Mouse (Mus musculus): Measurements from ENCODE around the gene Stom. TPM values are rescaled to one million over a fixed set of nuclear protein-coding genes. Genes with fewer than 3 reads are reported as not detected.

The Stom gene
- total RNA-seq, 2 experiments from 2014 or later, result 6.5 to 7.5 TPM

GRCm38 (mm10) chr2:35282214-35282613, 54.6 kb downstream of the Stom start:
- intact Hi-C loops (cut with DNase I), result no loop called here

DNA sequence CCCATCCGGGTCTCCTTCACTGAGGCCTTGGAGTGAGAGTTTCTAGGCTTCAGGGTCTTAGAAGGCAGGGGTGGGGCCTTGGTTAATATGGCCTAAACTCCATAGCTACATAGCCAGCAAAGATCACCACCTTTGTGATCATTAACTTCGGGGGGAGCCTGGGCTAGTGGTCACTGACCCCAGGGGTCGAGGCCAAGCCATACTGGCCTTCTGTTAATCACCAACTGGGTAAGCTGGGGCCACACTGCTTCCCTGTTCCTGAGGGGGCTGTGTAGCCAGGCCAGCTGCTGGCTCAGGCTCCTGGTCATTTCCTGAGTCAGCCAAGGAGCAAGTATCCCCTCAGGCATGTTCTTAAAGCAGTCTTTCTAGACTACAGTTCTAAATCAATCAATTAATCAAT, 56.8 kb downstream of the Stom start:
- no peak for DNase-seq (ENCODE audit: extremely low spot score in 1 of 2, low spot score in 2 of 2)
- intact Hi-C loops (cut with DNase I), result no loop called here

More at GRCm38 (mm10) chr2:35282214-35282613, 54.6 kb downstream of the Stom start:
- DNase-seq (ENCODE audit: extremely low spot score in 1 of 2, low spot score in 2 of 2), result no peak

- intact Hi-C loops (cut with DNase I), result no loop called here
- DNase-seq (ENCODE audit: extremely low spot score in 1 of 2, low spot score in 2 of 2), result no peak
Measured at GRCm38 (mm10) chr2:35278371-35279210, 58.2 kb downstream of the Stom start.

DNA sequence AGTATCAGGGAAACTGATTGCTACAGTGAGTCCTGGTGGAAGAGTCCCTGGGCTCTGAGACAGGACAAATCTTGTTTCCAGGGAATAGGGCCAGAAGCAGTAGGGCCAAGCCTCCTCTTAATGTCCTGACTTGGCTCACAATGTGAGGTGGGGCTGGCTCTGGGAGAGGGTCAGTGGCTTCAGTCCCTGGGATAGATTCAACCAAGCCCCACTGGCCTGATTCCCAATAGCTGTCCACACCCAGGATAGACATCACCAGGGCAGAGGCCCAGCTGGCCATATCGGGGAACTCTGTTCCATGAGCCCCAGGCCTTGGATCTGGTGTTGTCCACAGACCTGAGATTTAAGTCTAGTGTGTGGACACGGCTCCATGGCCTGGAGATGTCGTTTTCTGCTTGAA, 59.1 kb downstream of the Stom start:
- intact Hi-C loops (cut with DNase I), result no loop called here
- no peak for DNase-seq (ENCODE audit: extremely low spot score in 1 of 2, low spot score in 2 of 2)

- DNase-seq (ENCODE audit: extremely low spot score in 1 of 2, low spot score in 2 of 2), result no peak
- intact Hi-C loops (cut with DNase I), result no loop called here
Measured at GRCm38 (mm10) chr2:35273536-35273935, 63.2 kb downstream of the Stom start.

DNA sequence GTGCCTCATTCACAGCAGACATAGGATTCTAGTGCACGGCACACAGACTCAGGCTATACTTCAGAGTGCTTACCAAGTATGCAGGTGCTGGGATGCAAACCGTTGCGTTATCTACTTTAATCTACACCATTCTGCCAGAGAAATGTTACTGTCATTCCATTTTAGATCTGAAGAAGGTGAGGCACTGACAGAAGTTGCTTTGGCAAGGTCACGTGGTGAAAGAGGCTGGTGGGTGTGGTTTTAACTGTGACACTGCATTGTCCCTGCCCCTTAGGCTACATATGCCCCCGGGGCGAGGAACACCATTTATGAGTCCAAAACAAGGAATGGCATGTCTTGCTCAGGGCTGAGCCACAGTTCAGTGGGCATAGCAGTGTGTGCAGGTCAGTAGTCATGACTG, 63.9 kb downstream of the Stom start:
- DNase-seq (ENCODE audit: extremely low spot score in 1 of 2, low spot score in 2 of 2), result no peak
- intact Hi-C loops (cut with DNase I), result no loop called here

DNA sequence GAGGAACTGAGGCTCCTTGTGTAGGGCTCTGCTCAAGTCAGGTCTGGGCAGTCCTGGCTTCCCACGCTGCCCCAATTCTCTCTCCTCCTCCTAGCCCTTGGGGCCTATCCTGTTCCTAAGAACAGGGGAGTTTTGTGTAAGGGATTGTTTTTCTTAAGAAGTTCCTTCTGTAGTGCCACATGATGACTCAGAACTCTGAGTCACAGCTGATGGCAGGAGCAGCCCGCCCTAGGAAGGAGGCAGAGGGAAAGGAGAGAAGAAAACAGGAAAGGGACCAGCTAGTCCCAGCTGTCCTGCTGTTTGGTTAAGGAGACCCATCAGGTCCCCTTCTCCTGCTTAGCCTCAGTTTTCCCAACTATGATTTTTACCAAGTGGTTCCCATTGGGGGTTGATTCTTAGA, 65.0 kb downstream of the Stom start:
- no peak for DNase-seq (ENCODE audit: extremely low spot score in 1 of 2, low spot score in 2 of 2)
- intact Hi-C loops (cut with DNase I), result no loop called here

GRCm38 (mm10) chr2:35270531-35270984, 66.2 kb downstream of the Stom start:
- intact Hi-C loops (cut with DNase I), result no loop called here
- DNase-seq (ENCODE audit: extremely low spot score in 1 of 2, low spot score in 2 of 2), result peak in 1 of 2 experiments; percentile 56

- intact Hi-C loops (cut with DNase I), result loop anchor here (5.0 kb wide), 1 partner anchor 52 kb away; no protein-coding TSS in a partner anchor
- DNase-seq (ENCODE audit: extremely low spot score in 1 of 2, low spot score in 2 of 2), result peak in 1 of 2 experiments; percentile 56
Measured at GRCm38 (mm10) chr2:35269716-35270260, 67.0 kb downstream of the Stom start.

DNA sequence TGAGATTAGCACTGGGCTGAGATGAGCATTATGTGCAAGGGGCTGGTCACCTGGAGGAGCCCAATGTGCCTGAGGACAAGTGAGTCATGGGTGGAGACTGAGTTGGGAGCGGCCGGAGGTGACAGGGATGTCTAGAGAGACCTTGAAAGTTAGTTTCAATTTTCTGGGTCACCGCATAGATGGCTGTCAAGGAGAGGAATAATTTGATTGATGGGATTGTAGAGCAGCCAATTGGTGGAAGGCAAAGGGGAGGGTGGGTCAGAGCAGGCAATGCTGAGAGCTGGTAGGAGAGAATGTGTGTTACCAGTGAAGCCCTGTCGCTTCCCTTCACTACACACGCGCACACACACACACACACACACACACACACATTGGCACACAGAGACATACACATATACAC, 67.6 kb downstream of the Stom start:
- no peak for DNase-seq (ENCODE audit: extremely low spot score in 1 of 2, low spot score in 2 of 2)
- intact Hi-C loops (cut with DNase I), result loop anchor here (5.0 kb wide), 1 partner anchor 52 kb away; no protein-coding TSS in a partner anchor

DNA sequence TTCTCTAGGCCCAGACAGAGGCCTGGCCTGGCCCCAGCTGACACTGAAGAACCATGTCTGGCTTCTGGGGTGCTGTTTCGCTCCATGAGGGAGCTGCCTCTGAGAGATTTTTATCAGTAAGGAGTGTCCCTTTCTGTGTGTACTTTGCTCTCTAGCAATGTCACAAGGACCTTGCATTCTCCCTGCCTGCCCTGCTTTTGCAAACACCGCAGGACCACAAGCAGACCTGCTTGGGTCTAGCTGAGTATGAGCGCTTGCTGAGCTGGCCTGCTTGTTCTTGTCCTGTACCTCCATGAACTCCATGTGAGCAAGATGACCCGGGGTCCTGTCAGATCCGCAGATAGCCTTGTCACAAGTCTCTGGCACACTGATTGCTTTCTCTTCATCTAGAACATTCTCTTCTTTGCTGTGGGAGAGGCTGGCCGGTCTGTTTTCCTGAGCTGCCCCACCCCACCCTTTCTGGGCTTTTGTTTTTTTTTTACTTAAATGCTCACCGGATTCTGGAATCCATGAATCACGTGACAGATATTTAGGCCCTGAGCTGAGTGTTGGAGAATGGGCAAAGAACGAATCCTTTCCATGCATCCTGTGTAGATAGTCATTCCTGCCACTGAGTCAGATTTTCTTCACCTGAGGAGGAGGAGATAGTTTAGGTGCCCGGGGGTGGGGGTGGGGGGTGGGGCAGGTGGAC, 68.8 kb downstream of the Stom start:
- intact Hi-C loops (cut with DNase I), result loop anchor here (5.0 kb wide), 1 partner anchor 51 kb away; no protein-coding TSS in a partner anchor
- DNase-seq (ENCODE audit: extremely low spot score in 1 of 2, low spot score in 2 of 2), result no peak

- no peak for DNase-seq (ENCODE audit: extremely low spot score in 1 of 2, low spot score in 2 of 2)
- intact Hi-C loops (cut with DNase I), result loop anchor here (5.0 kb wide), 1 partner anchor 50 kb away; no protein-coding TSS in a partner anchor
Measured at GRCm38 (mm10) chr2:35267156-35267875, 69.5 kb downstream of the Stom start.

GRCm38 (mm10) chr2:35266251-35266905, 70.4 kb downstream of the Stom start:
- intact Hi-C loops (cut with DNase I), result loop anchor here (5.0 kb wide), 1 partner anchor 49 kb away; no protein-coding TSS in a partner anchor
- DNase-seq (ENCODE audit: extremely low spot score in 1 of 2, low spot score in 2 of 2), result no peak

DNA sequence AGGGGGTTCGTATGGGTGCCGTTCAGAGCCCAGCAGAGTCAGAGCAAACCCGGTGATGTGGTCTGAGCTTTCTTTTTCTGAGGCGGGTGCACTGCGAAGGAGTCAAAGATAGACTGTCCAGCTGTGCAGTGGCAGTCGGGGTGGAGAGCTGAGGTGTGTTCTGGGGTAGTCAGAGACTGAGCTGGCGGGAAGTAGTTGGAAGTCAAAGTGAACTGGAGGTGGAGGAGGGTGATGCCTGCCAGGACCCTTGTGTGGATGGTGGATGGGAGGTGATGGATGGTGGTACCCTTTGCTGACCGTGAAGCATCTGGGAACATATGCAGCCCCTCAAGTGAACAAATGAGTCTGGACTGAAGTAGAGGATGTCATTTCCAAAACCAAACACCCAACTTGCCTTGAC, 71.0 kb downstream of the Stom start:
- no peak for DNase-seq (ENCODE audit: extremely low spot score in 1 of 2, low spot score in 2 of 2)
- intact Hi-C loops (cut with DNase I), result loop anchor here (5.0 kb wide), 1 partner anchor 48 kb away; no protein-coding TSS in a partner anchor

- intact Hi-C loops (cut with DNase I), result loop anchor here (5.0 kb wide), 1 partner anchor 48 kb away; no protein-coding TSS in a partner anchor
- DNase-seq (ENCODE audit: extremely low spot score in 1 of 2, low spot score in 2 of 2), result peak; percentile 57 to 72
Measured at GRCm38 (mm10) chr2:35265296-35265695, 71.5 kb downstream of the Stom start.

DNA sequence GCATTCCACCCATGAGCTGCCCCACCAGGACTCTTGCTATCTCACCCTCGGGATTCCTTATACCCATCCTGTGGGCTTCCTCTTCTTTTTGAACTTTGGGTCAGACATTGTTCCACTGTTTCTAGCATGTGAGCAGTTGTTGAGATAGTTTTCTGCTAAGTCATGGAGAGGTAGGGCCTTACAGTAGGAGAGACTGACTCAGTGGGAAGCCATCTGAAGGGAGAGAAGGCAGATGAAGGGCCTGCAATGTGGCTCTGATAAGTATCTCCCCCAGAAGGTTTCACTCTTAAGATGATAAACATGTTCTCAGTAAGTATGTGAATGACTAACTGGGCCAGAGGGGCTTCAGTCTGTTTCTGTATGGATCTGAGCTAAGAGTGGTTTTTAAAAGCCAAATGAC, 72.7 kb downstream of the Stom start:
- no peak for DNase-seq (ENCODE audit: extremely low spot score in 1 of 2, low spot score in 2 of 2)
- intact Hi-C loops (cut with DNase I), result no loop called here

Data from left cerebral cortex, postnatal 10 days (tissue).